In the genomic region with DNA sequence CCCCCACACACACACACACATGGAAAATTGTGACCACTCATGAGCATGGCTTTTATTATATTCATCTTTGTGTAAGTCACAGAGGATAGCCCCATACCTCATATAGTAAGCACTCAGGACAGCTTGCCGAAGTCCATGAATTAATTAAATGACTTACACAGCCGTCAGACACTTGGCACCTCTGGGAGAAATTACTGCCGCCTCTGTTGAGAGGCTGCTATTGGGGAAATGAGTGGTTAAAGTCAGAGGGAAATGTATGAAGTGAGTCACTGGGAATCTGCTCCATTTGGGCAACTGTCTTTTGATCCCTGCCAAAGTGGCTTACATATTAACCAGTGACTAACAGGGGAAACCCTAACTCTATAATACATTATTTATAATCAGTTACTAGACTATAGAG, we compare ENCODE assay signal across 13 mouse cellular contexts.
A peak's percentile ranks its signal among the peaks of the same experiment; 100 is the strongest.
DNase-seq lines count a peak whose midpoint lies in the region; ATAC-seq and TF ChIP-seq lines count a peak whose summit lies in the region.
"Had no signal": no experiment of that assay in that cellular context is flagged by ENCODE, and none has a peak within 500 bp of the region (broad histone marks: within the 10 kb centered on the region; RNA-seq: fewer than 3 reads in every experiment).

No protein-coding gene starts in this region.

- WGBS in kidney, adult 2 months, result 25% methylated on average over 3 of the region's 3 CpGs
- WGBS in neural tube, embryonic 14.5 days, result 20% methylated on average over 3 of the region's 3 CpGs

- 0 out of 2 replicates have a peak overlapping the region, but pooled peaks have one; percentile 17 for H3K27ac ChIP-seq in kidney, adult 2 months (ENCODE audit: insufficient read depth, low read depth, low read length)
- no peak overlapping the region for H3K27ac ChIP-seq in neural tube, embryonic 14.5 days (ENCODE audit: low read depth, low read length)
- H3K27ac ChIP-seq: limb, embryonic 12.5 days had no signal

- peak; percentile 42 for DNase-seq in left cerebral cortex, postnatal 4 days
- no peak for DNase-seq in left cerebral cortex, adult 18-20 months (ENCODE audit: low spot score in 2 of 2)
- peak; percentile 91 for DNase-seq in Patski (ENCODE audit: low read depth, low spot score)
- peak; percentile 77 for DNase-seq in kidney, adult 2 months
- DNase-seq in thymus, postnatal 10 days (ENCODE audit: low spot score in 2 of 2), result no peak
- DNase-seq in frontal cortex, postnatal 10 days (ENCODE audit: low spot score in 2 of 2), result no peak
- no peak for DNase-seq in ovary, postnatal 36 days (ENCODE audit: low spot score)
- DNase-seq: adrenal gland, adult 2 months; cerebellum, adult 9-11 months; right cerebral cortex, adult 18-20 months had no signal

- no peak overlapping the region for H3K4me3 ChIP-seq in kidney, adult 2 months (ENCODE audit: insufficient read depth, low read depth, low read length)
- no peak overlapping the region for H3K4me3 ChIP-seq in neural tube, embryonic 14.5 days (ENCODE audit: low read depth, low read length)
- H3K4me3 ChIP-seq: erythroblast, embryonic 14.5 days; limb, embryonic 12.5 days had no signal

- no peaks in the 10 kb centered on the region for H3K27me3 ChIP-seq in Patski
- H3K27me3 ChIP-seq in kidney, adult 2 months (replicated peaks; ENCODE audit: control insufficient read depth, insufficient read depth, low read length), result no peaks in the 10 kb centered on the region
- H3K27me3 ChIP-seq in neural tube, embryonic 14.5 days (ENCODE audit: control insufficient read depth, insufficient read depth, low read length), result no peaks in the 10 kb centered on the region
- H3K27me3 ChIP-seq: limb, embryonic 12.5 days had no signal

- TF ChIP-seq POLR2A in kidney, adult 2 months (IDR thresholded peaks at IDR 0.05; ENCODE audit: low read depth, low read length), result no peak

- CTCF ChIA-PET in Patski (lab: Charles Lee), result interaction anchor here (1.7 kb wide), 1 partner anchor 9 kb away, joined by 5 read pairs; no protein-coding TSS in a partner anchor

- peak; percentile 40 for TF ChIP-seq CTCF in Patski (IDR thresholded peaks at IDR 0.05)
- no peak for TF ChIP-seq CTCF in kidney, adult 2 months (conservative IDR thresholded peaks at IDR 0.05; ENCODE audit: insufficient read depth, insufficient read length, low read depth, low read length)

- POLR2A ChIA-PET in Patski (lab: Charles Lee), result interaction anchor here (0.6 kb wide), 1 partner anchor 424 kb away, joined by 5 read pairs; no protein-coding TSS in a partner anchor

- H3K36me3 ChIP-seq in kidney, adult 2 months (ENCODE audit: control insufficient read depth, insufficient read depth, low read length), result peaks cover 2% of the 10 kb centered on the region; the same call in 1 of the 2 replicates
- no peaks in the 10 kb centered on the region for H3K36me3 ChIP-seq in neural tube, embryonic 14.5 days (ENCODE audit: control insufficient read depth, insufficient read depth, low read length)
- H3K36me3 ChIP-seq: limb, embryonic 12.5 days had no signal

- peak; percentile 90 for ATAC-seq in Patski
- peak; percentile 68 for ATAC-seq in neural tube, embryonic 14.5 days (ENCODE audit: low read depth)

- H3K9me3 ChIP-seq in neural tube, embryonic 14.5 days (ENCODE audit: control insufficient read depth, low read length), result no peaks in the 10 kb centered on the region
- H3K9me3 ChIP-seq: limb, embryonic 12.5 days had no signal

- no peak overlapping the region for H3K4me2 ChIP-seq in neural tube, embryonic 14.5 days (ENCODE audit: low read depth, low read length)
- H3K4me2 ChIP-seq: limb, embryonic 12.5 days had no signal

- peaks cover 5% of the 10 kb centered on the region; the same call in 1 of the 2 replicates for H3K4me1 ChIP-seq in kidney, adult 2 months (ENCODE audit: control insufficient read depth, insufficient read depth, low read length)
- no peaks in the 10 kb centered on the region for H3K4me1 ChIP-seq in neural tube, embryonic 14.5 days (ENCODE audit: control insufficient read depth, insufficient read depth, low read length)
- H3K4me1 ChIP-seq: limb, embryonic 12.5 days had no signal

- H3K9ac ChIP-seq in neural tube, embryonic 14.5 days (replicated peaks; ENCODE audit: low read depth, low read length), result no peak overlapping the region
- H3K9ac ChIP-seq: limb, embryonic 12.5 days had no signal

- intact Hi-C loops in left cerebral cortex, postnatal 4 days (cut with DNase I), result no loop called here

- in situ Hi-C loops in Patski (cut with MboI; ENCODE audit: low pct_unique_long_range_greater_than_20kb), result loop anchor here (5.0 to 25.0 kb wide), 3 partner anchors 72 to 1817 kb away; a partner anchor contains a TSS

Comparison
In these comparisons a context has a peak if more than half of its experiments do, and no peak if none do; other contexts are left out.
1. DNase-seq: peak in left cerebral cortex, postnatal 4 days (single experiment), Patski (single experiment) and kidney, adult 2 months (single experiment); none in left cerebral cortex, adult 18-20 months (0 of 2), thymus, postnatal 10 days (0 of 2), frontal cortex, postnatal 10 days (0 of 2) and ovary, postnatal 36 days (single experiment).